Mouse (Mus musculus) testis, adult 2 months (tissue): ENCODE results near the gene 1700025G04Rik. TPM values are rescaled to one million over a fixed set of nuclear protein-coding genes. Genes with fewer than 3 reads are reported as not detected.

Experiments
- H3K27ac ChIP-seq: fragments of 200-500 bp; 2 replicates; pipeline ENCODE4 v1.5.1; 2012; ENCODE audit warnings: low read depth, low read length; ENCODE audit not compliant: control insufficient read depth, insufficient read depth
- H3K27me3 ChIP-seq: fragments of 200-500 bp; 2 replicates; pipeline ENCODE4 v1.6.1; 2012; ENCODE audit warnings: mild to moderate bottlenecking, low read length, moderate library complexity; ENCODE audit not compliant: control insufficient read depth, insufficient read depth
- H3K36me3 ChIP-seq: fragments of 200-500 bp; 2 replicates; pipeline ENCODE4 v1.6.1; 2012; ENCODE audit warnings: mild to moderate bottlenecking, low read length; ENCODE audit not compliant: control insufficient read depth, insufficient read depth
- H3K4me1 ChIP-seq: fragments of 200-500 bp; 2 replicates; pipeline ENCODE4 v1.6.1; 2012; ENCODE audit warnings: low read length; ENCODE audit not compliant: control insufficient read depth, insufficient read depth
- H3K4me3 ChIP-seq: fragments of 200-500 bp; 2 replicates; pipeline ENCODE4 v1.5.1; 2012; ENCODE audit warnings: low read depth, mild to moderate bottlenecking, low read length, moderate library complexity, mixed read lengths; ENCODE audit not compliant: control insufficient read depth
- CTCF ChIP-seq: fragments of 200-500 bp; IDR thresholded peaks from 2 replicates; pipeline ENCODE4 v1.5.1; 2012; ENCODE audit warnings: low read depth, mild to moderate bottlenecking, inconsistent platforms, low read length, moderate library complexity; ENCODE audit not compliant: control insufficient read depth, insufficient read depth, insufficient replicate concordance
- POLR2A ChIP-seq: fragments of 200-500 bp; IDR thresholded peaks from 2 replicates; pipeline ENCODE4 v1.6.1; 2012; ENCODE audit warnings: low read depth, mild to moderate bottlenecking, inconsistent platforms, low read length, moderate library complexity; ENCODE audit not compliant: control insufficient read depth
- polyA plus RNA-seq: library from polyadenylated mRNA; depleted of rRNA; stranded (reverse); fragments of >200 nt; gene quantifications from 2 replicates; pipeline ENCODE4 v1.2.3, GENCODE M21; 2012

1700025G04Rik gene
- polyA plus RNA-seq, 1 experiment = 12.0 TPM

DNA sequence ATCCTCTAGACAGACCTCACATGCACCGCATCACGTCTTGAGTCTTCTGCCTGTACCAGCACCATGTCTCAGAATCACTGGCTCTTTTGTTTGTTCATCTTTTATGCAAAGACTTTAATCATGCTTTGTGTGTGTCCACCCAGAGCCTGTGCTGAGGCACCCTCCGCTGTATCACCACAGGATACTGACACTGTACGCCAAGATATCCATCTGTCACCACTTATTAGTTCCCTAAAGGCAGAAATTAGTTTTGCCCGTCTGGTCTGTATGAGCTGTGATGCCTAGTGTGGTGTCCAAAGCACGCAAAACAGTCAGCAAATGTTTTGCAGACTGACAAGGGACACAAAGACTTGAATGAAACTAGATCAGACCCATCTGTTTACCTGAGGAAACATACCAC, 95.7 kb downstream of the 1700025G04Rik start:
- TF ChIP-seq CTCF (no peak), POLR2A (no peak)
- no peaks in the 10 kb centered on the region for H3K36me3 ChIP-seq
- H3K27ac ChIP-seq = no peak overlapping the region
- H3K27me3 ChIP-seq = no peaks in the 10 kb centered on the region
- no peaks in the 10 kb centered on the region for H3K4me1 ChIP-seq
- no peak overlapping the region for H3K4me3 ChIP-seq

DNA sequence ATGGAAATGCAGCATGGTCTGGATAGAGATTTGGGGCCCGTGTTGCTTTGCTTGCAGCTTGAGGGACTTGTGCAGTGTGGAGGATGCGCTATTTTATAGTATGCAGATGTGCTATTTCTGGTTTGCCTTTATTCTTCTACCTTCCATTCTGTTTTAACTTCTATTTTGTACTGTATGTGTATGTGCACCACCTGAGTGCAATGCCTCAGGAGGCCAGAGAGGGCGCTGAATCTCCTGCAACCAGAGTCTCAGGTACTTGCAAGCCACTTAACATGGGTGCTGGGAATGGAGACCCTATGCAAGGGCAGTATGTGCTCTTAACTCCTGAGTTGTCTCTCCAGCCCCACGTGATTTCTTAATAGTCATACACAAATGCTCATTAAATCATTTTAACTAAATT, 98.4 kb downstream of the 1700025G04Rik start:
- Histone ChIP-seq H3K36me3 (no peaks in the 10 kb centered on the region), H3K27me3 (no peaks in the 10 kb centered on the region), H3K4me1 (no peaks in the 10 kb centered on the region), H3K27ac (no peak overlapping the region), H3K4me3 (no peak overlapping the region)
- TF ChIP-seq POLR2A = no peak
- TF ChIP-seq CTCF = peak; percentile 44; the same call in 1 of the 2 replicates

DNA sequence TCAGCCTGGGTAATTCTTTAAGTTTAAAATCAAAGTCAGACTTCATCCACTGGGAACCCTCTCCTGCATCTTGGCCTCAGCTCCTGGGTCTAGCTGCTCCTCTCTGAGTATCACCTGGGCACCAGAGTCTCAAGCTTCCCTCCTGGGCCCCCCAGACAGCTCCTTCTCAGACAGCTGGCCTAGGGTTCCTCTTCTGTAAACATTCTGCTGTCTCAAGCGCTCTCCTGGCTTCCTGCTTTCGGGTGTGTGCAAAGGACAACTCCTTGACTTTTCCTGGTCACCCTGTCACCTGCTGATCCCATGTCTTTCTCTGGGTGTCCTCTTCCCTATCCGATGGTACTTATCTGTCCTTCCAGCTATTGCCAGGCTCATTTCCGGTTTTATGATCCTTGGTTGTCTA, 99.3 kb downstream of the 1700025G04Rik start:
- Histone ChIP-seq H3K4me1 (no peaks in the 10 kb centered on the region), H3K36me3 (no peaks in the 10 kb centered on the region), H3K27ac (no peak overlapping the region), H3K27me3 (no peaks in the 10 kb centered on the region), H3K4me3 (no peak overlapping the region)
- TF ChIP-seq CTCF (no peak), POLR2A (no peak)

- Histone ChIP-seq H3K27me3 (no peaks in the 10 kb centered on the region), H3K36me3 (no peaks in the 10 kb centered on the region), H3K4me3 (no peak overlapping the region), H3K27ac (no peak overlapping the region), H3K4me1 (no peaks in the 10 kb centered on the region)
- no peak for TF ChIP-seq POLR2A
- TF ChIP-seq CTCF = no peak
Observed at GRCm38 (mm10) chr1:151988713-151989112, 101.2 kb downstream of the 1700025G04Rik start.

GRCm38 (mm10) chr1:151988066-151988465, 101.9 kb downstream of the 1700025G04Rik start:
- Histone ChIP-seq H3K27me3 (no peaks in the 10 kb centered on the region), H3K36me3 (no peaks in the 10 kb centered on the region), H3K4me3 (no peak overlapping the region), H3K27ac (no peak overlapping the region), H3K4me1 (no peaks in the 10 kb centered on the region)
- TF ChIP-seq POLR2A = no peak
- no peak for TF ChIP-seq CTCF

DNA sequence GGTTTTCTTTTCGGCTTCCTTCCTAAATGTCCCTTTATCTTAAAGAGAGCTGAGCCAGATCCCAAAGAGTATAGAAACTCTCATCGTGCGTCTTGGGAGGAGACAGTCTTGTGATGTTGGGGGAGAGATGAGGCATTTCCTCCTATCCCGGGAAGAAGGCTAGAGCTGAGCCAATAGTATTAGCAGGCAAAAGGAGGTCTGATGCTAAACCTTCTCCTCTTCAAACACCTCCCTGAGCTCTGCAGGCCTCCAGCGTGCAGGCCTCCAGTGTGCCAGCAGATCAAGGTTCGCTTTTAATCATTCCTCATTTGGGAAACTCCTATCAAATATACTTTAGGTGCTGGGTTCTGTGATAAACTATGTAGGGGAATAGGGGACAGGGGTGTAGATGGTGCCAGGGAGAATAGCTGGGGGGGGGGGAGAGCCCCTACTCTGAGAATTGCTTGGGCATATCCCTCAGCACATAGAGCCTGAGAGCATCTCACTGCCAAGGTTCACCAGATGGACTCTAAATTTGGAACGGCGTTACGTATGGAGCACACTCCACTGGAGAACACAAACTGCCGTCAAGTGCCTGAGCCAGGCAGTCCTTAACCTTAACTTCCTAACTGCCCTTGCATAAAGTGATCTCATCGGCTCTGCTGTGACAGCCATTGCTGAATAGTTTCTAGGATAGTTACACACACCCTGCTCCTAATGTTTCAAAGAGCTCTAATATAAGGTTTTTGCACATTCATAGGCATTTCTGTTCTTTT, 103.7 kb downstream of the 1700025G04Rik start:
- Histone ChIP-seq H3K27ac (no peak overlapping the region), H3K27me3 (no peaks in the 10 kb centered on the region), H3K4me3 (no peak overlapping the region), H3K4me1 (no peaks in the 10 kb centered on the region), H3K36me3 (no peaks in the 10 kb centered on the region)
- TF ChIP-seq POLR2A (no peak), CTCF (no peak)

- Histone ChIP-seq H3K27ac (no peak overlapping the region), H3K36me3 (no peaks in the 10 kb centered on the region), H3K4me3 (no peak overlapping the region), H3K27me3 (no peaks in the 10 kb centered on the region), H3K4me1 (no peaks in the 10 kb centered on the region)
- TF ChIP-seq POLR2A (no peak), CTCF (no peak)
Observed at GRCm38 (mm10) chr1:151985056-151985455, 104.9 kb downstream of the 1700025G04Rik start.

DNA sequence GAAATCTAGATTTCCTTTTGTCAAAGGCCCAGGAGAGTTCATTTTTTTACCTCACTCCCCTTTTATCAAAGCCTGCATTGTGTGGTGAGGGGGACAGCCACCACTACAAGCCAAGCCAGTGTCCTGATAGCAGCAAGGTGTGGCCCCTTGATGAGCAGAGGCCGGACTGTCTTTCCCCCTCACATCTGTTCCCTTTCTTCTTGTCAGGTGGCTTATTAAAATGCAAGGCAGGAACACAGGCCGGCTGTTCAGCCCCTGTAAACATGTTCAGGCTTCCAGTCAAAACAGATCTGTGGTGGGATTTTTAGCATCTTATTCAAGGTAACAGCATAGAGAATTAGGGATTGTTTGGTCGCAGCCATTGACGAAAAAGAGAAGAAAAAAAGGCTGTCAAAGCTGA, 105.9 kb downstream of the 1700025G04Rik start:
- H3K27me3 ChIP-seq = no peaks in the 10 kb centered on the region
- no peaks in the 10 kb centered on the region for H3K4me1 ChIP-seq
- no peak for TF ChIP-seq POLR2A
- TF ChIP-seq CTCF = no peak
- no peak overlapping the region for H3K27ac ChIP-seq
- no peaks in the 10 kb centered on the region for H3K36me3 ChIP-seq
- H3K4me3 ChIP-seq = no peak overlapping the region
